Mouse (Mus musculus) embryonic fibroblast, embryonic 13.5 days (primary cell): ENCODE data around the gene Txnip. TPM values are rescaled to one million over a fixed set of nuclear protein-coding genes. Genes with fewer than 3 reads are reported as not detected.

Source experiments
- H3K27ac ChIP-seq: 2 replicates; pipeline ENCODE4 v1.5.1; 2012; ENCODE audit warnings: low read length, control low read depth, inconsistent platforms; ENCODE audit not compliant: insufficient read depth
- H3K4me1 ChIP-seq: 2 replicates; pipeline ENCODE4 v1.6.1; 2011; ENCODE audit warnings: low read length; ENCODE audit not compliant: control insufficient read depth, insufficient read depth
- H3K4me3 ChIP-seq: 2 replicates; pipeline ENCODE4 v1.5.1; 2011; ENCODE audit warnings: mild to moderate bottlenecking, control low read depth, low read length; ENCODE audit not compliant: insufficient read depth
- CTCF ChIP-seq: IDR thresholded peaks from 2 replicates; pipeline ENCODE4 v1.5.1; 2011; ENCODE audit warnings: mild to moderate bottlenecking, control low read depth, low read length, moderate library complexity, borderline replicate concordance; ENCODE audit not compliant: insufficient read depth
- POLR2A ChIP-seq: IDR thresholded peaks from 2 replicates; pipeline ENCODE4 v1.6.1; 2011; ENCODE audit warnings: low read depth, mild to moderate bottlenecking, control low read depth, low read length, moderate library complexity
- polyA plus RNA-seq: library from polyadenylated mRNA; stranded (reverse); fragments of >200 nt; gene quantifications from 2 replicates; pipeline ENCODE4 v1.2.4, GENCODE M21; 2011; ENCODE audit warnings: low read depth; ENCODE audit not compliant: missing spikeins, insufficient read length

The Txnip gene
- polyA plus RNA-seq, 1 experiment, result 98.8 TPM

DNA sequence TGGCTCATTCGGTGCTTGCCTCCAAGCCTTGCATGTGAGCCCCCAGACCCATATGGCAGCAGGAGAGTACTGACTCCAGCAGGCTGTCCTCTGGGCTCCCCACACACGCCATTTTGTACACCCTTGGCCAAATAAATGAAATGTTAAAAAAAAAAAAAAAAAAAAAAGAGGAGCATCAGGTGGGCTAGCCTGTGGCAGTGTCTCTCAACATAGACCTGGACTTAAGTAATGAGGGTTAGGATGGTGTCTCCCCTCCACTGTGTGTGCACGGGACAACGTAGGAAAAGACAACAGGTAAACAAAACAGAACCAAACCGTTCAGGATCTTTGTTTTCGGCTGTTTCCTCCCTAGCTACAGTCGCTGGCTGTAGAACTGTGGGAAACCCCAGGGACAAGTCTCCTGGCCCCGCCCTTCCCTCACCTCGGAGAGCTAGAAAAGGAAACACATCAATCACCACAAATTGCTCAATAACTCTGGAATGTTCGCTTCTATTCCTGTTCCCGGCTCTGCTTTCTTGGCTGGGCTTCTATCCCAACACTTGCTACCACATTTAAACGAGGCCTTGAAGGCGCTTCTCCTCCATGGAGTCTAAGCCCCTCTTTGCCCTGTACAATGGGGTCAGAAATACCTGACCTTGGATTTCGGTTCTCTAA lies 18.4 kb downstream of the Txnip start:
- Histone ChIP-seq H3K4me1 (peaks cover 9% of the 10 kb centered on the region), H3K4me3 (no peak overlapping the region), H3K27ac (peak overlapping the region; percentile 97)
- TF ChIP-seq CTCF (no peak), POLR2A (no peak)

DNA sequence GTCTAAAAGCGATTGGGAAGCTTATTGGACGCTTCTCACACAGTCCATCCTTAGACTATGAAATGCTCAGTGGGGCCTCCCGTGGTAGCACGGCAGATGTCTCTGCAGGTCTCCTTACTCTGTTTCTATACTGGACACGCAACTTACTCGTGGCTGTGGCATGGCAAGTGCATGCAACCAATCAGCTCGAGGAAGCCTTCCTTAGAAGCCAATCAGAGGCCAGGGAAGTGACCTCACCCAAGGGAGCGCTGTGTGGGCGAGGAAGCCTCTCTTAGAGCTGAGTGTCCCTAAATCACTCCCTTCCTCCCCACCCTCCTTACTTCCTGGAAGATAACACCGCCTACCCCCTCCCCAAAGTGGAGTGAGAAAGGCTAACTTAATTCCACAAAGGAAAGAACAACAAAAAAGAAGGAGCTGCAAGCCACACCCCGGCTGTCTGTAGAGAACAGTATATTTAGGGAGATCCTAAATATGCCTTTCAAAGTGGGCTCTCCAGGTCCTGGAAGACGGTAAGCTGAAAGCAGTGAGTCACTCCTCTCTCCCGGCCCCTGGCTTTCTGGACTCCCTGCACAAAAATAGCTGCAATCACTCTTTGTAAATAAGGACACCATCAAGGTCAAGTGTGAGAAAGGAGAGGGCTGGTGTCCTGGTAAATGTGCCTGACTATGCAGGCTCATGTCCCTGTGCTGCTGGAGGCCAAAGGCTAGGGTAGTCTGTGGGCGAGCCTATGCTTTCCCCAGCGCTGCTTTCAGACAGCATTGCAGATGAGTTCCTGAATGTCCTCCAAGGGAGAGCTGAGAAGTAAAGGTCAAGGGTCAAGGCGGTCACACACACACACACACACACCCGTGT lies 19.2 kb downstream of the Txnip start, which contains the start of gene Gm16253:
Gene Gm16253, plus strand, starts transcription at position 295 of the 852 bp plus-strand sequence.
- Histone ChIP-seq H3K27ac (peak within 1 kb of the TSS; percentile 97), H3K4me3 (no peak within 1 kb of the TSS), H3K4me1 (peaks cover 9% of the 10 kb centered on the region)
- TF ChIP-seq CTCF (no peak), POLR2A (no peak; the same call in 1 of the 2 replicates)

DNA sequence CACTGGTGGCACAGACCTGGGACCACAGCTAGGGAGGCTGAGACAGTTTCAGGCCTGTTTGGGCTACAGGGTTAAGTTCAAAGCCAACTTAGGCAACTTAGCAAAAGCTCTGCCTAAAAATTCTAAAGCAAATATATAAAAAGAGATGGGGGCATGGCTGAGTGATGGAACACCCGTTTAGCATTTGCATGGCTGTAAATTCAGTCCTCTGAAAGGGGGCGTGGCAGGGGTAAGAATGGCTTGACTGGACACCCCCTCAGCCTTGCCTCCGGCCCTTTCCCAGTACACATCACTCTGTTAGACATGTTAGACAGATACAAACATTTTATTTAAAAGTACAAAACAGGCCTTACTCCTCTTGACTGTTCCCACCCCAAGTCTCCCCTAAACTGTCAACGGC lies 19.8 kb downstream of the Txnip start:
- H3K27ac ChIP-seq, result peak overlapping the region; percentile 97
- H3K4me1 ChIP-seq, result peaks cover 9% of the 10 kb centered on the region
- TF ChIP-seq CTCF, result no peak
- no peak for TF ChIP-seq POLR2A
- no peak overlapping the region for H3K4me3 ChIP-seq

DNA sequence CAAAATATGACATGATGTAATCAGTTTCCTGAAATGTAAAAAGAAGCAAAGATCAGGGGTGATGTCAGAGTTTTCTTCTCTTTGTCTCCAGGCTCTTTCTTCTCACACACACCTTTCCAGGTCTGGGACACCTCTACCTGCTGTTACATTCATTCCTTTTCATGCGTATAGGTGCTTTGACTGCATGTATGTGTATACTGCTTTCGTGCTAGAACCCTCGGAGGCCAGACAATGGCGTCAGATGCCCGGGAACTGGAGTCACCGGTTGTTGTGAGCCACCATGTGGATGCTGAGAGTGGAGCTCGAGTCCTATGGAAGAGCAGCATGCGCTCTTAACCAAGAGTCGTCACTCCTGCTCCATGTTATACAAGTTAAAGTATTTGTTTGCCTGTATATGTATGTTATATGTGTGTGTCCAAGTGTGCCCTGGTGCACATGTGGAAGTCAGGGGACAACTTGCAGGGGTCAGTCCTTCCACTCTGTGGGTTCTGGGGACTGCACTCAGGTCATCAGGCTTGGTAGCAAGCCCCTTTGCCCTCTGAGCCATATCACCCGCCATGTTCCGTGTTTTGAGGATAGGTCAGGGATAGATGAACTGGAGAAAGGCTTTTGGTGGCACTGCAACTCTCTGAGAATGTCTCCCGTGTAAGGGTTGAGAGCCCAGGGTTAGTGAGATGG lies 20.9 kb downstream of the Txnip start:
- no peak overlapping the region for H3K27ac ChIP-seq
- no peak overlapping the region for H3K4me3 ChIP-seq
- TF ChIP-seq POLR2A (no peak), CTCF (no peak)
- H3K4me1 ChIP-seq, result peaks cover 9% of the 10 kb centered on the region

GRCm38 (mm10) chr3:96579239-96579750 lies 21.5 kb downstream of the Txnip start:
- no peak for TF ChIP-seq POLR2A
- TF ChIP-seq CTCF, result no peak
- Histone ChIP-seq H3K4me3 (no peak overlapping the region), H3K27ac (no peak overlapping the region), H3K4me1 (peaks cover 9% of the 10 kb centered on the region)

DNA sequence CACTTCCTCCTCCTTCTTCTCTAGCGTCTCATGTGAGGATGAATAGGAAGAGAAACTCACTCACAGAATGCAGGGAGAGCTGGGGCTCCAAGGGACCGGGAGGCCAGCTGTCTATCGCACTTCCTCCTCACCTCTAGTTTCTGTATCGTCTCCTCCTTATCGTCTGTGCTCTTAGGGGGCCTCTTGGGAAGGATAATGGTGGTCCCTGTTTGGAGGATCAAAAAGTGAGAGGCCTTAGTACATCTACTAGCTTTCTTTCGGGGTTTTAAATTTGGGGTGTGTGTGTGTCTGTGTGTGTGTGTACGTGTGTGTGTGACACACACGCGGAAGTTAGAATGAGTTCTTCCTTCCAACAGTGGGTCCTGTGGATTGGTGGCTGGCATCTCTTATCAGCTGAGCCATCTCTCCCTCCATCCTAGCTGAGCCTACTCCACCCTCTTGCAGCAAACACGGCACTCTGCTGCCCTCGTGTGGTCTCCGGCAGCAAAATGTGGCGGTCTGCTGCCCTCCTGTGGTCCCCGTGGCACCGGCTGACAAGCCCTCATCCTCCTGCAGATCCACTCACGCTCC lies 22.2 kb downstream of the Txnip start:
- TF ChIP-seq POLR2A, result no peak
- TF ChIP-seq CTCF, result peak; percentile 100
- H3K4me1 ChIP-seq, result peaks cover 9% of the 10 kb centered on the region
- no peak overlapping the region for H3K27ac ChIP-seq
- H3K4me3 ChIP-seq, result no peak overlapping the region

- no peak overlapping the region for H3K27ac ChIP-seq
- no peak overlapping the region for H3K4me3 ChIP-seq
- H3K4me1 ChIP-seq, result peaks cover 7% of the 10 kb centered on the region
- TF ChIP-seq CTCF (no peak), POLR2A (no peak)
These were observed 23.4 kb downstream of the Txnip start for GRCm38 (mm10) chr3:96581141-96581540.

DNA sequence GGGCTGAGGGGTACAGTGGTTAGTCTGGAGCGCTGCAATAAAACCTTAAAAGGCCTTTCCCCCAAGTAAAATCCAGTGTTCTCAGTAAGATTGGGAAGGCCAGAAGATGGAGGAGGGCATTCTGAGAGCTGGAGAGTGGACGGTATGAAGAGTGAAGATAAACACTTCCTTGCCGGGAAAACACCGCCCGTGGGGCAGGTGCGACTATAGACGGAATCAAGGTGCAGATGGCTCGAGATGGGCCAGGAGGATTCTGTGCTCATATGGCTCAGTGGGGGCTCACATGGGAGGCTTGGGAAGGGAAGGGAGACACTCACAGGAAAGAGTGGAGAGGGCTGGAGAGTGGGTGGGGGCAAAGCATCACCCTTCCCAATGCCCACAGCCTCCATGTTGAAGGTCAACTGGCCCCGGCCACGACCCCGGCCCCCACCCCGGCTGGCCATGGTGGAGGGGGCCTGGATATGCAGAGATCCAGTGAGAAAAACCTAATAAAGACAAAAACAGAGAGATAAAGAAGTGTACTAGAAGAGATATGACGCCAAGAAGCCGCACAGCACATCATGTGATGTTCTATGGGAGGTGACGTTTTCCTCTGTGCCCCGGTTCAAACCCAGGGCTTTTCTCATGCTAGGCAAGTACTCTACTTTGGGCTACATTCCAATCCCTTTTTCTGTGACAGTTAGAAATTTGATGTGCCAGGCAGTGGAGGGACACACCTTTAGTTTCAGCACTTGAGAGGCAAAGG lies 24.2 kb downstream of the Txnip start:
- Histone ChIP-seq H3K27ac (no peak overlapping the region), H3K4me1 (peaks cover 4% of the 10 kb centered on the region; the same call in 1 of the 2 replicates), H3K4me3 (no peak overlapping the region)
- no peak for TF ChIP-seq POLR2A

- Histone ChIP-seq H3K4me3 (no peak overlapping the region), H3K27ac (no peak overlapping the region), H3K4me1 (no peaks in the 10 kb centered on the region)
- no peak for TF ChIP-seq CTCF
- no peak for TF ChIP-seq POLR2A
These were observed 25.6 kb downstream of the Txnip start for GRCm38 (mm10) chr3:96583386-96583785.
